Mouse (Mus musculus) testis, adult 2 months (tissue): Measurements from ENCODE around the gene Dnase1. TPM values are rescaled to one million over a fixed set of nuclear protein-coding genes. Genes with fewer than 3 reads are reported as not detected.

Source experiments
- H3K27ac ChIP-seq: fragments of 200-500 bp; 2 replicates; pipeline ENCODE4 v1.5.1; 2012; ENCODE audit warnings: low read depth, low read length; ENCODE audit not compliant: control insufficient read depth, insufficient read depth
- H3K27me3 ChIP-seq: fragments of 200-500 bp; 2 replicates; pipeline ENCODE4 v1.6.1; 2012; ENCODE audit warnings: mild to moderate bottlenecking, low read length, moderate library complexity; ENCODE audit not compliant: control insufficient read depth, insufficient read depth
- H3K36me3 ChIP-seq: fragments of 200-500 bp; 2 replicates; pipeline ENCODE4 v1.6.1; 2012; ENCODE audit warnings: mild to moderate bottlenecking, low read length; ENCODE audit not compliant: control insufficient read depth, insufficient read depth
- H3K4me1 ChIP-seq: fragments of 200-500 bp; 2 replicates; pipeline ENCODE4 v1.6.1; 2012; ENCODE audit warnings: low read length; ENCODE audit not compliant: control insufficient read depth, insufficient read depth
- H3K4me3 ChIP-seq: fragments of 200-500 bp; 2 replicates; pipeline ENCODE4 v1.5.1; 2012; ENCODE audit warnings: low read depth, mild to moderate bottlenecking, low read length, moderate library complexity, mixed read lengths; ENCODE audit not compliant: control insufficient read depth
- CTCF ChIP-seq: fragments of 200-500 bp; IDR thresholded peaks from 2 replicates; pipeline ENCODE4 v1.5.1; 2012; ENCODE audit warnings: low read depth, mild to moderate bottlenecking, inconsistent platforms, low read length, moderate library complexity; ENCODE audit not compliant: control insufficient read depth, insufficient read depth, insufficient replicate concordance
- POLR2A ChIP-seq: fragments of 200-500 bp; IDR thresholded peaks from 2 replicates; pipeline ENCODE4 v1.6.1; 2012; ENCODE audit warnings: low read depth, mild to moderate bottlenecking, inconsistent platforms, low read length, moderate library complexity; ENCODE audit not compliant: control insufficient read depth
- polyA plus RNA-seq: library from polyadenylated mRNA; depleted of rRNA; stranded (reverse); fragments of >200 nt; gene quantifications from 2 replicates; pipeline ENCODE4 v1.2.3, GENCODE M21; 2012

The Dnase1 gene
- polyA plus RNA-seq, 1 experiment, result 0.17 TPM

DNA sequence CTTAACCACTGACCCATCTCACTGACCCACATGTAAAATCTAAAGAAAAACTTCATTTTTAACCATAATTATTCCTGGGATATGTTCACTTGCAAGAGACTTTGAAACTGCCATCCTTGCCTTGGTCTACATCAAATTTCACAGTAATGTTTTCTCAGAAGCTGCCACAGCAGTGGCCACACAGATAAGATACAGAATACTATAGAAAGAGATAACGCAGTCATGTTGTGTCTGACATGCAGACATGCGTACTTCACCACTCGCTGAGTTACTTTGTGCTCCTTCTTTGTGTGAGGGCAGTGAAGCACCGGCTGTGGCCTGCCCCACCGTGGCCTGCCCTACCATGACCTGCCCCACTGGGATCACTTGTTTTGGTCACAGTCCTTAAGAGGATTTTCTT, 2.8 kb upstream of the Dnase1 start:
- no peak overlapping the region for H3K27ac ChIP-seq
- H3K4me1 ChIP-seq, result no peaks in the 10 kb centered on the region
- H3K36me3 ChIP-seq, result no peaks in the 10 kb centered on the region
- TF ChIP-seq CTCF, result no peak
- H3K27me3 ChIP-seq, result no peaks in the 10 kb centered on the region
- H3K4me3 ChIP-seq, result no peak overlapping the region

DNA sequence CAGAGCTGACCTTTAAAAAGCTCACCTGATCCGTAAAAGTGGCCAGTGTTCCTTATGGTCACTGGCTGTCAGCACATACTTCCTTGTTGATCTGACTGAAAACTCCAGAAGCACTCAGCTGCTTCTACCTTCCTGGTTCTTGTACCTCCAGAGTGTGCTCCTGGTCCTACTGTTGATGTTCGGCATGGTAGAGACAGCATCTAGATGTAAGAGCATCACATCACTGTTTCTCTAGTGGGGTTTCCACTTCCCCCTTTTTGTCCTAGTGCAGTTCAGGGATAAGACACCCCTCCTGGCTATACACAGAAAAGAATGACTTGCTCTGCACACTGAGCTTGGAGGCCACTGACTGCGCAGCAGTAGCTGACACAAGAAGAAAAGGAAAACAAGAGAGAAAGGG, 2.3 kb upstream of the Dnase1 start:
- no peaks in the 10 kb centered on the region for H3K36me3 ChIP-seq
- H3K4me3 ChIP-seq, result no peak overlapping the region
- no peaks in the 10 kb centered on the region for H3K27me3 ChIP-seq
- no peaks in the 10 kb centered on the region for H3K4me1 ChIP-seq
- H3K27ac ChIP-seq, result no peak overlapping the region
- TF ChIP-seq CTCF (no peak), POLR2A (no peak)

DNA sequence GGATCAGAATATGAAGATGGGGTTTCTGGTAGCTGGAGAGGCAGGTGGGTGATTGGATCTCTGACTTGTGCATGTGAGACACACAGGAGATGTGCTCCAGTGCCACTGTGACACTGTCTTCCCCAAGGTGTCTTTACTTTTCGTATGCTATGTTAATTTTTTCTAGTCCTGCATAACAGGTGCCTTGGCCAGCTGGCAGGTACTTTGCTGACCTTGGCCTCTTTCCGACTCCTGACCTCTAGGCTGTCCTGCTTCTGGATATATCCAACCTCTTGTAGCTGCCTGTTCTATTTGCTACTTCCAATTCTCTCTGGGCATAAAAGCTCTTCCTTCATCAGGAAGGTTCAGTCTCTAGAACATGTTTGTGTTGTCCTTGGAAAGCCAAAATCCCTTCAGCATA, 1.2 kb upstream of the Dnase1 start:
- Histone ChIP-seq H3K27me3 (no peaks in the 10 kb centered on the region), H3K4me1 (no peaks in the 10 kb centered on the region), H3K36me3 (no peaks in the 10 kb centered on the region), H3K4me3 (no peak overlapping the region), H3K27ac (no peak overlapping the region)
- no peak for TF ChIP-seq POLR2A
- TF ChIP-seq CTCF, result no peak

DNA sequence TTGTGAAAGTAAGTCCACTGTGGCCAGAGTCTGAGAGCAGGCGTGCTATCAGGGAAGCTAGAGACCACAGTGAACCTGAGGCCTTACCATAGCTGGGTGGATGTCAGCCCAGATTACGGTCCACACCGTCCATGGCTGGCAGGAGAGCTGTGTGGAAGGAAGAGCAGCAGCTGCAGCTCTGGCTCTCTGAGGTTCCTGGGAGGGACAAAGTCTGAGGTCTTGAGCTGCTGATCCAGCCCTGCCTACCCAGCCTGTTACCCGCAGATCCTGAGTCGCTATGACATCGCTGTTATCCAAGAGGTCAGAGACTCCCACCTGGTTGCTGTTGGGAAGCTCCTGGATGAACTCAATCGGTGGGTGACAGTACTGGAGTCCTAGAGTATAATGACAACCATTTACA, 948 bp downstream of the Dnase1 start:
- Histone ChIP-seq H3K4me3 (no peak overlapping the region), H3K4me1 (no peaks in the 10 kb centered on the region), H3K36me3 (no peaks in the 10 kb centered on the region; the same call in 1 of the 2 replicates), H3K27me3 (no peaks in the 10 kb centered on the region), H3K27ac (no peak overlapping the region)
- TF ChIP-seq CTCF, result no peak
- TF ChIP-seq POLR2A, result no peak

DNA sequence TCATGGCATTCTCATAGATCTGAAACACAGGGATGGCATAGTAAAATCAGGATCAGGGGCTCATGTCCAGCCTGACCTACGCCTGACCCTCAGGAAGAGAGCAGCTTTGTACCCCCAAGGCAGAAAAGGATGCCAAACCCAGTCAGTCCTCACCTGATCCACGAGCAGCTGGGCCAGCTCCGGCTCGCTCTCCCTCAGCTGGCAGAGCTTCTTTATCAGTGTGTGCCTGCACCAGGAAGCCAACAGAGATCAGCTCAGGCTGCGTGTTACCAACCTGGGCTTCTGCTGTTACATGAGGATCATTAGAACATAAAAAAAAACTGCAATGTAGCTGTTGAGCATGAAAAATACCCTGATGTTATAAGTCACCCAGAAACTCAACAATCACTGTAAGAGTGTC, 3.5 kb downstream of the Dnase1 start:
- TF ChIP-seq POLR2A (no peak), CTCF (no peak)
- no peaks in the 10 kb centered on the region; the same call in 1 of the 2 replicates for H3K36me3 ChIP-seq
- no peaks in the 10 kb centered on the region for H3K4me1 ChIP-seq
- no peak overlapping the region for H3K4me3 ChIP-seq
- no peaks in the 10 kb centered on the region for H3K27me3 ChIP-seq
- no peak overlapping the region for H3K27ac ChIP-seq

DNA sequence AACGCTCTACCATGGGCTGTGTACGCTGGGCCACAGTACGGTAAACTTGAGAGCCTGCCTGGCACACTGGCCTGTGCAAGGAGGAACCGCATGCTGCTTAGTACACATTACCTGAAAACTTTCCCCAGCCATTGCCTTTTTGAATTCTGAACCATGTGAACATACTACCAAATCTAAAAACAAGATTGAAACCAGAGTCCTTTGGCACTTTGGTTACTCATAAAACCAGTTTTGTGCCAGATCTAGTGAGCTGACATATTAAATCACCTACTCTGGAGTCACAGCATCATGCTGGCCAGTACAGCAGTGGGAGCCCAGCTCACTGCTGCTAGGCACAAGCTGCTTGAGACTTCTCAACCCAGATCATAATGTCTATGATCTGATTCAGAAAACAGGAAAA, 4.9 kb downstream of the Dnase1 start:
- H3K27me3 ChIP-seq, result no peaks in the 10 kb centered on the region
- TF ChIP-seq POLR2A, result no peak
- no peak for TF ChIP-seq CTCF
- no peaks in the 10 kb centered on the region; the same call in none of the 2 replicates for H3K36me3 ChIP-seq
- no peaks in the 10 kb centered on the region for H3K4me1 ChIP-seq
- no peak overlapping the region for H3K4me3 ChIP-seq
- H3K27ac ChIP-seq, result no peak overlapping the region

DNA sequence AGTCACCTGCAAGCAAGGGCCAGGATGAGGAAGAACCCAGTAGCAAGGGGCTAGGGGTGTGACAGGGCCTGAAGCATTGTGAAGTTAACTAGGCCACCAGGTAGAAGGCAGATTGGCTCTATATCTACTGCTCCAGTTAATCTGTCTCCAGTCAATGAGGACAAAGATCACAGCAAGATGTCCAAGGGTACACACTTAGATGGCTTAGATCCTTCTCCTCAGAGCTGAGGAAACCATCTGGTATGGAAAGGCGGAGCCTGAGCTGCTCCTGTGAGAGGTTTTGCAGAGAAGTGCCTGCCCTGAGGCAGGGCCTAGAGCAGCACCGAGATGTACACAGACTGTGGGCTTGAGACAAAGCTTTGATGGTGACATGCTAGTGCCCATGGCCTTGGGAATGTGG, 7.4 kb downstream of the Dnase1 start:
- Histone ChIP-seq H3K27ac (no peak overlapping the region), H3K36me3 (peaks cover 4% of the 10 kb centered on the region), H3K27me3 (no peaks in the 10 kb centered on the region), H3K4me1 (no peaks in the 10 kb centered on the region), H3K4me3 (no peak overlapping the region)
- no peak for TF ChIP-seq POLR2A
- TF ChIP-seq CTCF, result no peak

DNA sequence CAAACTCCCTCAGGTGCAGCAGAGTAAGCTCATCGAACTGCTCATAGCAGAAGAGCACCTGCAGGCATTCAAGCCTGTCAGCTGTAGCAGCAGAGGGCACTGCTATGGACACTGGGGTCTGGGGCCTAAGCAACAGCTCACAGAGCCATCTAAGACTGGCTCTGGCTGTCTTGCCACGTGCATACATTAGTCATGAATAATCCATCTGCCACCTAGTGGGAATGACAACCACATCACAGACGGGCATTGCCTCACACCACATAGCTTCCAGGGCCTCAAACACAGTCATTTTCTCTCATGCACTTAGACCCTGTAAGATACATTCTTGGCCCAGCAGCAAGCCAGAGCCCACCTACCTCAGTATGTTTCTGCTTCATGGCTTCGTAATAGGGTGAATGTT, 8.8 kb downstream of the Dnase1 start:
- peaks cover 5% of the 10 kb centered on the region for H3K36me3 ChIP-seq
- H3K4me1 ChIP-seq, result no peaks in the 10 kb centered on the region
- H3K27me3 ChIP-seq, result no peaks in the 10 kb centered on the region
- H3K4me3 ChIP-seq, result no peak overlapping the region
- TF ChIP-seq POLR2A (no peak), CTCF (no peak)
- no peak overlapping the region for H3K27ac ChIP-seq
